Mouse (Mus musculus): ENCODE data around the gene Tas2r113. TPM values are rescaled to one million over a fixed set of nuclear protein-coding genes. Genes with fewer than 3 reads are reported as not detected.

The Tas2r113 gene
- polyA plus RNA-seq (2012; rRNA removed), result not detected in 2 replicates

GRCm38 (mm10) chr6:132892711-132893110 is at the start of gene Tas2r113:
TSS of gene Tas2r113 (plus strand) at chr6:132893011.

GRCm38 (mm10) chr6:132846842-132847241 is 46.0 kb upstream of the Tas2r113 start, which contains the start of gene Tas2r123:
TSS of gene Tas2r123 (plus strand) at chr6:132847142.

GRCm38 (mm10) chr6:132855138-132855537 is 37.7 kb upstream of the Tas2r113 start, which contains the start of gene Tas2r116:
TSS of gene Tas2r116 (plus strand) at chr6:132855438.

GRCm38 (mm10) chr6:132867708-132868107 is 25.1 kb upstream of the Tas2r113 start, which contains the start of gene Tas2r110:
TSS of gene Tas2r110 (plus strand) at chr6:132868008.

GRCm38 (mm10) chr6:132909351-132909750 is 16.5 kb downstream of the Tas2r113 start, which contains the start of gene Tas2r125:
TSS of gene Tas2r125 (plus strand) at chr6:132909651.

Other genes with a start within 250 kb of the Tas2r113 start
- gene A630073D07Rik, start 241.5 kb upstream of the Tas2r113 start, polyA plus RNA-seq (2012; rRNA removed), result not detected in 2 replicates
- gene Tas2r120, start 236.1 kb upstream of the Tas2r113 start, polyA plus RNA-seq (2012; rRNA removed), result not detected in 2 replicates
- not detected in 2 replicates for gene Tas2r121, start 192.0 kb upstream of the Tas2r113 start, polyA plus RNA-seq (2012; rRNA removed)
- not detected in 2 replicates for gene Tas2r122, start 181.1 kb upstream of the Tas2r113 start, polyA plus RNA-seq (2012; rRNA removed)
- not detected in 2 replicates for gene Tas2r115, start 155.0 kb upstream of the Tas2r113 start, polyA plus RNA-seq (2012; rRNA removed)
- not detected in 2 replicates for gene Tas2r124, start 138.3 kb upstream of the Tas2r113 start, polyA plus RNA-seq (2012; rRNA removed)
- gene Tas2r102, start 130.9 kb upstream of the Tas2r113 start, polyA plus RNA-seq (2012; rRNA removed), result not detected in 2 replicates
- gene Tas2r136, start 114.8 kb upstream of the Tas2r113 start, polyA plus RNA-seq (2012; rRNA removed), result not detected in 2 replicates
- gene Tas2r117, start 90.2 kb upstream of the Tas2r113 start, polyA plus RNA-seq (2012; rRNA removed), result not detected in 2 replicates
- gene Tas2r123, start 45.9 kb upstream of the Tas2r113 start, polyA plus RNA-seq (2012; rRNA removed), result not detected in 2 replicates
- gene Tas2r116, start 37.6 kb upstream of the Tas2r113 start, polyA plus RNA-seq (2012; rRNA removed), result not detected in 2 replicates
- not detected in 2 replicates for gene Tas2r110, start 25.0 kb upstream of the Tas2r113 start, polyA plus RNA-seq (2012; rRNA removed)
- not detected in 2 replicates for gene Tas2r125, start 16.6 kb downstream of the Tas2r113 start, polyA plus RNA-seq (2012; rRNA removed)
- not detected in 2 replicates for gene Tas2r129, start 58.1 kb downstream of the Tas2r113 start, polyA plus RNA-seq (2012; rRNA removed)
- not detected in 2 replicates for gene Tas2r131, start 64.9 kb downstream of the Tas2r113 start, polyA plus RNA-seq (2012; rRNA removed)
- not detected in 2 replicates for gene Tas2r109, start 88.0 kb downstream of the Tas2r113 start, polyA plus RNA-seq (2012; rRNA removed)
- gene Tas2r103, start 144.1 kb downstream of the Tas2r113 start, polyA plus RNA-seq (2012; rRNA removed), result not detected in 2 replicates
- not detected in 2 replicates for gene Tas2r140, start 162.8 kb downstream of the Tas2r113 start, polyA plus RNA-seq (2012; rRNA removed)
- gene Smim10l1, start 211.9 kb downstream of the Tas2r113 start, polyA plus RNA-seq (2012; rRNA removed), result 169 and 171 TPM in 2 replicates

Measured in colon, adult 2 months (tissue).